Mouse (Mus musculus) cortical plate, adult 2 months (tissue): ENCODE results near the gene Inip.

ENCODE experiments used
- CTCF ChIP-seq: fragments of 200-500 bp; IDR thresholded peaks from 2 replicates; pipeline ENCODE4 v1.5.1; 2011; ENCODE audit warnings: mild to moderate bottlenecking, control low read depth, low read length; ENCODE audit not compliant: insufficient read depth; ENCODE audit errors: extremely low read depth
- POLR2A ChIP-seq: fragments of 200-500 bp; IDR thresholded peaks from 2 replicates; pipeline ENCODE4 v1.6.1; 2011; ENCODE audit warnings: mild to moderate bottlenecking, low read length, control low read depth; ENCODE audit not compliant: insufficient read depth; ENCODE audit errors: extremely low read depth

DNA sequence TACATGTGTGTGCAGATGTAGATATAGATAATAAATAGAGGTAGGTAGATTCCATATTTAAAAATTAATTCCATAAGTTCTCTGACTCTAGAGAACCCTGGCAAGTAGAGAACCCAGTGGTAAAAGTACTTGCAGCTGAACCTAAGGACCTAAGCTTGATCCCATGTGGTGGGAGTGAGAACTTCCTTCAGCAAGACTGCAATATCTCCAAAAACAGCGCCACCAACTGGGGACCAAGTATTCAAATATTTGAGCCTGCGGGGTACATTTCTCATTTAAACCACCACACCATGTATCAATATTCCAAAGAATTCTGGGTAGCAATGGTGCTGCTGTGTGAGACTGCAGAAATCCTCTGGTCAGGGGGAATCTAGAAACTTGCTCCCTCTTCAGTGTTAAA, 7.3 kb downstream of the Inip start:
- TF ChIP-seq CTCF (no peak), POLR2A (no peak)
